Mouse (Mus musculus): ENCODE measurements around the gene Ybx1.
"Not testable (repeated sequence)": the region's sequence is repeated elsewhere in the genome, so short reads cannot be mapped to it uniquely, and the experiment has no call there.

Gene Ybx1

GRCm38 (mm10) chr4:119294415-119295133 is at the start of gene Ybx1:
Ybx1 (minus strand) TSS chr4:119294604.
- DNase-seq (ENCODE audit: low read depth in 1 of 2, low spot score in 2 of 2) = peak; percentile 93 to 97

GRCm38 (mm10) chr4:119338861-119339361 is 44.5 kb upstream of the Ybx1 start:
- DNase-seq (ENCODE audit: low read depth in 1 of 2, low spot score in 2 of 2) = peak in 1 of 2 experiments; percentile 4

GRCm38 (mm10) chr4:119338422-119338821 is 44.0 kb upstream of the Ybx1 start:
- DNase-seq (ENCODE audit: low read depth in 1 of 2, low spot score in 2 of 2) = no peak

GRCm38 (mm10) chr4:119333487-119333886 is 39.1 kb upstream of the Ybx1 start:
- DNase-seq (ENCODE audit: low read depth in 1 of 2, low spot score in 2 of 2) = no peak

- DNase-seq (ENCODE audit: low read depth in 1 of 2, low spot score in 2 of 2) = no peak
Measured at GRCm38 (mm10) chr4:119320896-119321550, 26.6 kb upstream of the Ybx1 start.

GRCm38 (mm10) chr4:119320131-119320830 is 25.9 kb upstream of the Ybx1 start, which contains the start of gene Ppih:
Ppih (minus strand) TSS chr4:119320546.
- peak; percentile 79 to 86 for DNase-seq (ENCODE audit: low read depth in 1 of 2, low spot score in 2 of 2)

- DNase-seq (ENCODE audit: low read depth in 1 of 2, low spot score in 2 of 2) = no peak
Measured at GRCm38 (mm10) chr4:119313756-119314155, 19.4 kb upstream of the Ybx1 start.

GRCm38 (mm10) chr4:119305418-119305817 is 11.0 kb upstream of the Ybx1 start:
- DNase-seq (ENCODE audit: low read depth in 1 of 2, low spot score in 2 of 2) = no peak

- no peak for DNase-seq (ENCODE audit: low read depth in 1 of 2, low spot score in 2 of 2)
Measured at GRCm38 (mm10) chr4:119303291-119303690, 8.9 kb upstream of the Ybx1 start.

GRCm38 (mm10) chr4:119301777-119302176 is 7.4 kb upstream of the Ybx1 start:
- no peak for DNase-seq (ENCODE audit: low read depth in 1 of 2, low spot score in 2 of 2)

- no peak for DNase-seq (ENCODE audit: low read depth in 1 of 2, low spot score in 2 of 2)
Measured at GRCm38 (mm10) chr4:119300761-119301160, 6.4 kb upstream of the Ybx1 start.

- DNase-seq (ENCODE audit: low read depth in 1 of 2, low spot score in 2 of 2) = no peak
Measured at GRCm38 (mm10) chr4:119297361-119297760, 3.0 kb upstream of the Ybx1 start.

- no peak for DNase-seq (ENCODE audit: low read depth in 1 of 2, low spot score in 2 of 2)
Measured at GRCm38 (mm10) chr4:119295134-119295453, 690 bp upstream of the Ybx1 start.

GRCm38 (mm10) chr4:119293574-119294258 is 688 bp downstream of the Ybx1 start:
- DNase-seq (ENCODE audit: low read depth in 1 of 2, low spot score in 2 of 2) = no peak

GRCm38 (mm10) chr4:119292771-119293573 is 1.4 kb downstream of the Ybx1 start:
- peak; percentile 26 to 51 for DNase-seq (ENCODE audit: low read depth in 1 of 2, low spot score in 2 of 2)

GRCm38 (mm10) chr4:119291921-119292320 is 2.5 kb downstream of the Ybx1 start:
- no peak for DNase-seq (ENCODE audit: low read depth in 1 of 2, low spot score in 2 of 2)

- no peak for DNase-seq (ENCODE audit: low read depth in 1 of 2, low spot score in 2 of 2)
Measured at GRCm38 (mm10) chr4:119285336-119285735, 9.1 kb downstream of the Ybx1 start.

- DNase-seq (ENCODE audit: low read depth in 1 of 2, low spot score in 2 of 2) = no peak
Measured at GRCm38 (mm10) chr4:119284861-119285260, 9.5 kb downstream of the Ybx1 start.

- not testable (repeated sequence) for DNase-seq (ENCODE audit: low read depth in 1 of 2, low spot score in 2 of 2)
Measured at GRCm38 (mm10) chr4:119278784-119279183, 15.6 kb downstream of the Ybx1 start.

- no peak for DNase-seq (ENCODE audit: low read depth in 1 of 2, low spot score in 2 of 2)
Measured at GRCm38 (mm10) chr4:119275726-119276125, 18.7 kb downstream of the Ybx1 start.
